Mouse (Mus musculus): Measurements from ENCODE around the gene Ankrd50. TPM values are rescaled to one million over a fixed set of nuclear protein-coding genes. Genes with fewer than 3 reads are reported as not detected.

Ankrd50 gene
- polyA plus RNA-seq, 1 experiment = 8.8 TPM

DNA sequence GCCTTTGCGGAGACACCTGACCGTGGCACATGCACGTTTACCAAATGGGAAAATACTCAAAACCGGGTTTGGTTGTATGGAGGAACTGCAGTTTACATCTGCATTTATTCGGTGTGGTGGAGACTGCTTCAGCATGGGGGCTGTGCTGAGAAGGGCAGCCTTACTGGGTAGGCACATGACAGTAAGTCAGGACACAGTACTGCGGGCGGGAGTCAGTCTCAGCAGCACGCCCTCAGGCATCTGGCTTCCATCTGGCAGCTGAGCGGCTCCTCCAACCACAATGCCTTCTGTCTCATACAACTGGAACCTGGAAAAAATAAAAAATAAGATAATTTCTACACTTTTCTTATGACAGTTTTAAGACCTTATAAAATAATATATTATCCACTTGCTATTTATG lies 32.4 kb downstream of the Ankrd50 start:
- no peaks in the 10 kb centered on the region for H3K4me1 ChIP-seq (ENCODE audit: control insufficient read depth, insufficient read depth, low read length)
- TF ChIP-seq CTCF (IDR thresholded peaks at IDR 0.05; ENCODE audit: control insufficient read depth, insufficient read depth, insufficient replicate concordance, low read depth, low read length) = no peak
- no peak for TF ChIP-seq POLR2A (IDR thresholded peaks at IDR 0.05; ENCODE audit: control insufficient read depth, low read depth, low read length)
- H3K36me3 ChIP-seq (ENCODE audit: control insufficient read depth, insufficient read depth, low read length) = no peaks in the 10 kb centered on the region
- no peak overlapping the region for H3K4me3 ChIP-seq (ENCODE audit: control insufficient read depth, low read depth, low read length)
- no peaks in the 10 kb centered on the region for H3K27me3 ChIP-seq (ENCODE audit: control insufficient read depth, insufficient read depth, low read length)
- H3K27ac ChIP-seq (ENCODE audit: control insufficient read depth, insufficient read depth, low read depth, low read length) = no peak overlapping the region

DNA sequence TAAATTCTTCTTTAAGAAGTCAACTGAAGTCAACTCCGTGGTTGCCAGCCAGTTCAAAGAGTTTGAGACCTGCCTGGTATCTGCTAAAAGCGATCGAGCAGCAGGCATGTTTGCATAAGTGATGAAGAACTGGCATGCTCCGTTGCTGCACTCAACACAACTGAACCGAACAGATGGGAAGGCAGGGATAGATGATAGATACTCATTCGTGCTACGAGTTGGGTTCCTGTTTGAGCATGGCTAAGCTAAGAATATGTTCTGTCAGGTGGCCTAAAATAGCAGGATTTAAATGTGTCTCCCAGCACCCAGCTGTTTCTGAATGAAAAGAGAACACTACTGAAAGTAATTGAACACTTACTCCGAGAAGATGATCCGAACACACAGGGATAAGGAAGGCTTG lies 38.1 kb downstream of the Ankrd50 start:
- no peaks in the 10 kb centered on the region for H3K4me1 ChIP-seq (ENCODE audit: control insufficient read depth, insufficient read depth, low read length)

DNA sequence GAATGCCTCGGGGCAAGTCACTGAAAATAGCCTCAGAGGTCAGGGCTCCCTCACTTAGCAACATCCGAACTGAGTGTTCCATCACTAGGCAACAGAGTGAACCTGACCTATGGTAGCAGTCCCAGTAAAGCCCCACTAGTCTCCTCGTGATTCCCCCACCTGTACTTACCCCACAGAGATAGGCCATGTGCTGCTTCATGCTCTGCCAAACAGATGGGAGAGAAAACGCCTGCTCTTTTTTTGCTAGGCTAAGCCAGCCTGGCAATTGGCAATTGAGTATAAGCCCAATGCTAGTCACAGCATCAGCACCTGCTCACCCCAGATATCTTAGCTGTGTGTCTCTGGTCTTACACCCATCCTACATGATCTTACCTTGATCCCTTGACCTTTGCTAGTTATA lies 40.8 kb downstream of the Ankrd50 start:
- Histone ChIP-seq H3K4me1 (ENCODE audit: control insufficient read depth, insufficient read depth, low read length) (no peaks in the 10 kb centered on the region), H3K27ac (ENCODE audit: control insufficient read depth, insufficient read depth, low read depth, low read length) (no peak overlapping the region), H3K36me3 (ENCODE audit: control insufficient read depth, insufficient read depth, low read length) (no peaks in the 10 kb centered on the region), H3K4me3 (ENCODE audit: control insufficient read depth, low read depth, low read length) (no peak overlapping the region), H3K27me3 (ENCODE audit: control insufficient read depth, insufficient read depth, low read length) (no peaks in the 10 kb centered on the region)
- TF ChIP-seq CTCF (IDR thresholded peaks at IDR 0.05; ENCODE audit: control insufficient read depth, insufficient read depth, insufficient replicate concordance, low read depth, low read length) = no peak
- TF ChIP-seq POLR2A (IDR thresholded peaks at IDR 0.05; ENCODE audit: control insufficient read depth, low read depth, low read length) = no peak

More for the DNA sequence above, 38.1 kb downstream of the Ankrd50 start:
- H3K27me3 ChIP-seq (ENCODE audit: control insufficient read depth, insufficient read depth, low read length) = no peaks in the 10 kb centered on the region
- H3K4me3 ChIP-seq (ENCODE audit: control insufficient read depth, low read depth, low read length) = no peak overlapping the region
- TF ChIP-seq POLR2A (IDR thresholded peaks at IDR 0.05; ENCODE audit: control insufficient read depth, low read depth, low read length) (no peak), CTCF (IDR thresholded peaks at IDR 0.05; ENCODE audit: control insufficient read depth, insufficient read depth, insufficient replicate concordance, low read depth, low read length) (no peak)
- no peaks in the 10 kb centered on the region for H3K36me3 ChIP-seq (ENCODE audit: control insufficient read depth, insufficient read depth, low read length)
- no peak overlapping the region for H3K27ac ChIP-seq (ENCODE audit: control insufficient read depth, insufficient read depth, low read depth, low read length)

DNA sequence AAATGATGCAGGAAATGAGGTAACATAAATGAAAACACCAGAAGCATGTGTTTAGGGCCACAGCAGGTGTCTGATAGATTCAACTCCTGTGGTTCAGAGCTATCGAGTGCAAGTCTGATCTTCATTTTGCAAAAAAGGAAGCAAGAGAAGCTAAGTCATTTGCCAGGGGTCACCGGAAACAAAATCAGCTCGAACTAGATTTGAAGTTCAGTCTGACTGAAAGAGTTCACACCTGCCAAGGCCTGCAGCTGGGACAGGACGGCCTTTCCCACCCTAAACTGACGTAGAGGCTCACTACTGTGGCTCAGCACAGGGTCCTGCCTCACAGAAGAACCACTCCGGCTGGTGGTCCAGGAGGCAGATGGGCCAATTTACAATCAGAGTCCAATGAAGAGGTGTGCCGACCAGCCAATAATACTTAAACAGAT lies 44.1 kb downstream of the Ankrd50 start:
- TF ChIP-seq CTCF (IDR thresholded peaks at IDR 0.05; ENCODE audit: control insufficient read depth, insufficient read depth, insufficient replicate concordance, low read depth, low read length) = no peak
- TF ChIP-seq POLR2A (IDR thresholded peaks at IDR 0.05; ENCODE audit: control insufficient read depth, low read depth, low read length) = no peak

DNA sequence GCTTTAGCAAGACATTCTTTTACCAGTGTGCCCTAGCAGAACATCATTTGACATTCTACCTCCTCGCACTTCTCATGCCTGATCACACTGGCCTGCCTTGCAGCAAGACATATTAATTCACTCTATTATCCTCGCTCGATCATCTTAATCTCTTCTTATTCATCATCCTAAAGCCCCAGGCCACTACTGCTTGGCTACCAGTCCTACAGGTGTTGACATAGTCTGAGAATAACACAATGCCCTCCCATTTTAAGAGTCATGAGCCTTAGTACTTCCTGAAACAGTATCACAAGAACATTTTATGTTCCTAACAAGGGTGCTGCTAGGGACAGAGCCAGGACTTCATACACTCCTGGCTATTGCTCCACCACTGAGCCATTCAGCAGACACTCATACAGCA lies 48.0 kb downstream of the Ankrd50 start:
- Histone ChIP-seq H3K4me1 (ENCODE audit: control insufficient read depth, insufficient read depth, low read length) (no peaks in the 10 kb centered on the region; the same call in 1 of the 2 replicates), H3K27ac (ENCODE audit: control insufficient read depth, insufficient read depth, low read depth, low read length) (no peak overlapping the region), H3K4me3 (ENCODE audit: control insufficient read depth, low read depth, low read length) (no peak overlapping the region), H3K27me3 (ENCODE audit: control insufficient read depth, insufficient read depth, low read length) (no peaks in the 10 kb centered on the region), H3K36me3 (ENCODE audit: control insufficient read depth, insufficient read depth, low read length) (no peaks in the 10 kb centered on the region)
- TF ChIP-seq POLR2A (IDR thresholded peaks at IDR 0.05; ENCODE audit: control insufficient read depth, low read depth, low read length) (no peak), CTCF (IDR thresholded peaks at IDR 0.05; ENCODE audit: control insufficient read depth, insufficient read depth, insufficient replicate concordance, low read depth, low read length) (no peak)

More for the DNA sequence above, 44.1 kb downstream of the Ankrd50 start:
- Histone ChIP-seq H3K4me1 (ENCODE audit: control insufficient read depth, insufficient read depth, low read length) (no peaks in the 10 kb centered on the region), H3K4me3 (ENCODE audit: control insufficient read depth, low read depth, low read length) (no peak overlapping the region), H3K27ac (ENCODE audit: control insufficient read depth, insufficient read depth, low read depth, low read length) (no peak overlapping the region), H3K36me3 (ENCODE audit: control insufficient read depth, insufficient read depth, low read length) (no peaks in the 10 kb centered on the region), H3K27me3 (ENCODE audit: control insufficient read depth, insufficient read depth, low read length) (no peaks in the 10 kb centered on the region)

DNA sequence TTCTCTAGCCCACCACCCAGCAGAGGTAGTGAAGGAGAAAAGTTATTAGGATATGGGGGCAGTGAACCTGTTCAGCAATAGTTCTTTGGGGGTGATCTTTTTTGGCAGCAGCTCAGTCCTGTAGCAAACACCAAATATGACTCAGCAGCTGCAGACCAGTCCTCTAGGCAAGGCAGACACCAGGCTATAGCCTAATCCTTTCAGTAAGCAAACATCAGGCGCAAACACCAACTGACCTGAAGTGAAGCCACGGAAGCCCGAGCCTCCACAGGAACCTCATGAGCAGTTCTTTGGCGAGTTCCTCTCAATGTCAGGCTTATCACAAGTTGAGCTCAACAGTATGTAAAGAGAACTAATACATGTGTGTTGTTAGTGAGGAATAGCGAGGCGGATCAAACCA lies 48.8 kb downstream of the Ankrd50 start:
- no peak for TF ChIP-seq CTCF (IDR thresholded peaks at IDR 0.05; ENCODE audit: control insufficient read depth, insufficient read depth, insufficient replicate concordance, low read depth, low read length)
- no peak for TF ChIP-seq POLR2A (IDR thresholded peaks at IDR 0.05; ENCODE audit: control insufficient read depth, low read depth, low read length)
- H3K4me1 ChIP-seq (ENCODE audit: control insufficient read depth, insufficient read depth, low read length) = no peaks in the 10 kb centered on the region; the same call in 1 of the 2 replicates
- no peak overlapping the region for H3K27ac ChIP-seq (ENCODE audit: control insufficient read depth, insufficient read depth, low read depth, low read length)
- H3K27me3 ChIP-seq (ENCODE audit: control insufficient read depth, insufficient read depth, low read length) = no peaks in the 10 kb centered on the region
- no peaks in the 10 kb centered on the region for H3K36me3 ChIP-seq (ENCODE audit: control insufficient read depth, insufficient read depth, low read length)
- H3K4me3 ChIP-seq (ENCODE audit: control insufficient read depth, low read depth, low read length) = no peak overlapping the region

DNA sequence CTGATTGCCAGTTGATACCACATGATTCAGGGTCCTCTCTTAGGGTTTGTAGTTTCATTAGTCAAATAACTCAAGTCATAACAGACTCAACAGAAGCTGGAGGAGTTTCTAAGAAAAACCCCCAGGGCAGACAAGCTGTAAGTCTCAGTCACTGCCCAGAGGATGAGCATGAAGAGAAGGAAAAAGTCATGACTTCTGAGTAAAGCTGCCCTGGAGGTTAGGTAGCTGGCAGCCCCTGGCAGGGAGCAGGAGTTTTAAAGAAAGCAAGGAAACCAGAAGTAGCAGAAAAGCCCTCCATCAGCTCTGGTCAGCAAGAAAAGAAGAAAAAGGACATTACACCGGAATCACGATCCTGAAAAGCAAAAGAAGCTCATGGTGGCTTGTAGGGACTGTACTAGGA lies 50.2 kb downstream of the Ankrd50 start:
- H3K27me3 ChIP-seq (ENCODE audit: control insufficient read depth, insufficient read depth, low read length) = no peaks in the 10 kb centered on the region
- H3K4me1 ChIP-seq (ENCODE audit: control insufficient read depth, insufficient read depth, low read length) = no peaks in the 10 kb centered on the region; the same call in 1 of the 2 replicates
- no peak overlapping the region for H3K4me3 ChIP-seq (ENCODE audit: control insufficient read depth, low read depth, low read length)
- TF ChIP-seq POLR2A (IDR thresholded peaks at IDR 0.05; ENCODE audit: control insufficient read depth, low read depth, low read length) (no peak), CTCF (IDR thresholded peaks at IDR 0.05; ENCODE audit: control insufficient read depth, insufficient read depth, insufficient replicate concordance, low read depth, low read length) (no peak)
- no peaks in the 10 kb centered on the region for H3K36me3 ChIP-seq (ENCODE audit: control insufficient read depth, insufficient read depth, low read length)
- no peak overlapping the region for H3K27ac ChIP-seq (ENCODE audit: control insufficient read depth, insufficient read depth, low read depth, low read length)

Measured in testis, adult 2 months (tissue).